Mouse (Mus musculus) lung, postnatal 0 days (tissue): ENCODE measurements around the gene Ccdc47. TPM values are rescaled to one million over a fixed set of nuclear protein-coding genes. Genes with fewer than 3 reads are reported as not detected.
A peak's percentile ranks its signal among the peaks of the same experiment; 100 is the strongest.
"Not testable (repeated sequence)": the region's sequence is repeated elsewhere in the genome, so short reads cannot be mapped to it uniquely, and the experiment has no call there.

Source experiments
- ATAC-seq: fragments of 200-750 bp; cut with Nextera tagmentation; 2 replicates; pipeline ENCODE4 v1.8.0; 2017; ENCODE audit warnings: moderate library complexity
- DNase-seq: peaks from one replicate; pipeline ENCODE4 v3.0.0-alpha.2; 2016; ENCODE audit warnings: low spot score
- H3K27ac ChIP-seq: fragments of 300-500 bp; sonication (generic); 2 replicates; pipeline ENCODE4 v1.5.1; 2014; ENCODE audit warnings: antibody characterized with exemption, mild to moderate bottlenecking, low read length, mixed read lengths
- H3K27me3 ChIP-seq: fragments of 300-500 bp; sonication (generic); replicated peaks from 2 replicates; pipeline ENCODE4 v1.6.1; 2014; ENCODE audit warnings: low read length, mixed read lengths; ENCODE audit not compliant: insufficient read depth
- H3K36me3 ChIP-seq: fragments of 300-500 bp; sonication (generic); 2 replicates; pipeline ENCODE4 v1.6.1; 2014; ENCODE audit warnings: low read length, mixed read lengths; ENCODE audit not compliant: insufficient read depth
- H3K4me1 ChIP-seq: fragments of 300-500 bp; sonication (generic); 2 replicates; pipeline ENCODE4 v1.6.1; 2014; ENCODE audit warnings: antibody characterized with exemption, low read depth, low read length, mixed read lengths; ENCODE audit not compliant: insufficient read depth
- H3K4me2 ChIP-seq: fragments of 300-500 bp; sonication (generic); replicated peaks from 2 replicates; pipeline ENCODE4 v1.6.1; 2014; ENCODE audit warnings: low read depth, mild to moderate bottlenecking, low read length, moderate library complexity, mixed read lengths
- H3K4me3 ChIP-seq: fragments of 300-500 bp; sonication (generic); 2 replicates; pipeline ENCODE4 v1.5.1; 2014; ENCODE audit warnings: low read depth, low read length
- H3K9ac ChIP-seq: fragments of 300-500 bp; sonication (generic); replicated peaks from 2 replicates; pipeline ENCODE4 v1.6.1; 2014; ENCODE audit warnings: low read depth, mild to moderate bottlenecking
- H3K9me3 ChIP-seq: fragments of 300-500 bp; sonication (generic); 2 replicates; pipeline ENCODE4 v1.6.1; 2016; ENCODE audit warnings: low read length, mixed read lengths
- CTCF ChIP-seq: IDR thresholded peaks from 2 replicates; pipeline ENCODE4 v1.5.1; 2016; ENCODE audit warnings: antibody characterized with exemption, mild to moderate bottlenecking
- EP300 ChIP-seq: IDR thresholded peaks from 2 replicates; pipeline ENCODE4 v1.6.1; 2016; ENCODE audit warnings: antibody characterized with exemption, mild to moderate bottlenecking, control low read depth
- WGBS: fragments of 180-500 bp; shearing (Covaris S2); extraction: QIAGEN DNeasy Blood & Tissue Kit; methylation state at CpG from one replicate; pipeline ENCODE4 v1.1.7; 2014; 5-methylcytosine and 5-hydroxymethylcytosine counted together
- polyA plus RNA-seq: library from polyadenylated mRNA; unstranded; fragments of >200 nt; fragmentation: Nextera tagmentation; extraction: Ambion mirVana; gene quantifications from 2 replicates; pipeline ENCODE4 v1.2.1, GENCODE M21; 2015

Ccdc47 gene
- polyA plus RNA-seq, 1 experiment from 2014 or later = 67.7 TPM

DNA sequence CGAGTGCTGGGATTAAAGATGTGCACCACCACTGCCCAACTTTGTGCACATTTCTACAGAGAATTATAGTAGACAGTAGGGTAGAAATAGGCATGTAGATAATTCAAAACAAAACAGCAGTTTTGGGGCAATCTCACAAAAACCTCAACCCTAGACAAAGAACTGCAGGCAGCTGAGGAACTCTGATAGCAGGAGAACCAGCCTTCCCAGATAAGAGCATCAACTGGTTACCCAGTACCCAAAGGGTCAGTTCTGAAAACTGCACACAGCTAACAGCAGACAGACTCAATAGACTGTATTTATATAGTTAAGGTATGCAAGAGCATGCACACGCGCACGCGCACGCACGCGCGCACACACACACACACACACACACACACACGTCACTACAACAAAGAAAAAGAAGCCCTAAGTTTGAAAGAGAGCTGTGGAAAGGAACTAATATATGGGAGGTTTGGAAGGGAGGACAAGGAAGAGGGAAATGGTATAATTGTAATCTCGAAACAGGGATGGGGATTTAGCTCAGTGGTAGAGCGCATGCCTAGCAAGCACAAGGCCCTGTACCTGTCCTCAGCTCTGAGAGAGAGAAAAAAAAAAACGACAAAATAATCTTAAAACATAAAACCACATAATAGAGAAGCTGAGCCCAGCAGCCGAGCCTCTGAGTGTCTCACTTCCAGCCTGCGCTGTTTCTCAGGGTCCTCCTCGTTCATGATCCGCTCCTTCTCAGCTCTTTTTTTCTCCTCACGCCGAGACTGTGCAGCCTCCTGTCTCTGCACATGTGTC lies 14.6 kb downstream of the Ccdc47 start:
- Histone ChIP-seq H3K9ac (no peak overlapping the region), H3K27me3 (no peaks in the 10 kb centered on the region), H3K4me1 (no peaks in the 10 kb centered on the region), H3K36me3 (peaks cover 25% of the 10 kb centered on the region; the same call in 1 of the 2 replicates), H3K9me3 (no peaks in the 10 kb centered on the region), H3K4me2 (no peak overlapping the region), H3K27ac (no peak overlapping the region), H3K4me3 (no peak overlapping the region)
- DNase-seq (no peak), ATAC-seq (no peak)
- TF ChIP-seq EP300 (no peak), CTCF (no peak)
- 87% methylated on average over 19 of the region's 19 CpGs for WGBS

DNA sequence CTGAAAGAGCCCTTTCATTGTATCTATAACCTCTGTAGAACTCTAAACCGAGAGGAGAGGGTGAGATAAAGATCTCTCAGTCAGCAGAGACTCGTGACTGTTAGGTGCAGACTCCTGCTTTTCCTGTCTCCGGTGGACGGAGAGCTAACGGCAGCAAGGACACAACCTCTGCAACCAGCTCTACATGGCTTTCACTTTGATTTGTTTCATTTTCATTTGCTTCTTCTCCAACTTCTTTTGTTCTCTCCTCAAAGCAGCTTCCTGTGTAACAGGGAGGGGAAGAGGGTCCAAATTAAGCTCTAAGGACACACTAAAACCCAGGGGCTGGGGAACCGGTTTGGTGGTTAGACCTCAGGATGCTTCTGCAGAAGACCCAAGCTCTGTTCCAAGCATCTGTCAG lies 15.4 kb downstream of the Ccdc47 start:
- Histone ChIP-seq H3K36me3 (peaks cover 23% of the 10 kb centered on the region; the same call in 1 of the 2 replicates), H3K9me3 (no peaks in the 10 kb centered on the region), H3K4me1 (no peaks in the 10 kb centered on the region), H3K27ac (no peak overlapping the region), H3K9ac (no peak overlapping the region), H3K4me3 (no peak overlapping the region), H3K4me2 (no peak overlapping the region), H3K27me3 (no peaks in the 10 kb centered on the region)
- TF ChIP-seq EP300 (no peak), CTCF (no peak)
- WGBS = 67% methylated on average over 6 of the region's 6 CpGs
- no peak for DNase-seq
- ATAC-seq = no peak

DNA sequence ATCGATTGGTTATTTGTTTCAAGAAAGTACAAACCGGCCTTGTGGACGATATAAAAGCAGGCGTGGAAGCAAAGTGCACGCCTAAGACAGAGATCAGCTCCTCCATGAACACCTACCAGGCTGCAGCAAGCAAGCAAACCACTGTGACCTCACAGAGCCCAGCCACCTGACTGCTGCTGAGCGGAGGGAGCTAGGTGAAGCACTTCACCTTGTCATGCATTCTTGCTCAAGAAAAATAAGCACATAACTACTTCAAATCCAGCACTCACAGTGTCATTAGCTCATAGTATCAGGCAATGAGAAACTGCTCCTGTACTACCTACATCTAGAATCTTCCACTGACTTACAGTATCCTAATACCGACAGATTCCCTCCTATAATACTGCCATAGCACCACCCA lies 16.1 kb downstream of the Ccdc47 start:
- not testable (repeated sequence) for H3K27ac ChIP-seq, H3K4me2 ChIP-seq, H3K9me3 ChIP-seq, H3K27me3 ChIP-seq, H3K4me1 ChIP-seq, H3K4me3 ChIP-seq, H3K9ac ChIP-seq
- ATAC-seq = peak; percentile 70
- peak; percentile 15 for DNase-seq
- WGBS = 91% methylated on average over 7 of the region's 7 CpGs
- H3K36me3 ChIP-seq = peaks cover 23% of the 10 kb centered on the region; the same call in 1 of the 2 replicates

DNA sequence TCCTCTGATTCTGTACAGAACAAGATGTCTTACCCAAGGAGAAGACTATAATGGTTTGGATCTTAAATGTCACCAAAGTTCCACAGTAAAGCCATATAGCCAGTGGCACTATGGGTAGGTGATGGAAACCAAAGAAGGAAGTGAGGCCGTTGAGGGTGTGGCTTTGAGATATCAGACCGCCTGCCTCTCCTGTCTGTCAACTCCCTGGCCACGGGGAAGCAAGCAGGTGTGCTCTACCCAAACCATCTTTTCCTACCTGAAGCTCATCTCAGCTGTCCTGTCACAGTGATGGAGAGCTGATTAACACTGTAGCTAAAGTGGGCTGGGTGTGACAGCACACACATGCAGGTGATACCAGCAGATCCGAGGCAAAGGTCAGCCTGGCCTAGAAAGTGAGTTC lies 17.9 kb downstream of the Ccdc47 start:
- peaks cover 14% of the 10 kb centered on the region; the same call in 1 of the 2 replicates for H3K36me3 ChIP-seq
- TF ChIP-seq EP300 = no peak
- no peak for TF ChIP-seq CTCF
- H3K27me3 ChIP-seq = no peaks in the 10 kb centered on the region
- ATAC-seq (no peak), DNase-seq (no peak)
- H3K9me3 ChIP-seq = no peaks in the 10 kb centered on the region
- H3K4me2 ChIP-seq = no peak overlapping the region
- 79% methylated on average over 4 of the region's 4 CpGs for WGBS
- H3K4me3 ChIP-seq = no peak overlapping the region
- H3K4me1 ChIP-seq = no peaks in the 10 kb centered on the region
- no peak overlapping the region for H3K9ac ChIP-seq
- H3K27ac ChIP-seq = no peak overlapping the region

DNA sequence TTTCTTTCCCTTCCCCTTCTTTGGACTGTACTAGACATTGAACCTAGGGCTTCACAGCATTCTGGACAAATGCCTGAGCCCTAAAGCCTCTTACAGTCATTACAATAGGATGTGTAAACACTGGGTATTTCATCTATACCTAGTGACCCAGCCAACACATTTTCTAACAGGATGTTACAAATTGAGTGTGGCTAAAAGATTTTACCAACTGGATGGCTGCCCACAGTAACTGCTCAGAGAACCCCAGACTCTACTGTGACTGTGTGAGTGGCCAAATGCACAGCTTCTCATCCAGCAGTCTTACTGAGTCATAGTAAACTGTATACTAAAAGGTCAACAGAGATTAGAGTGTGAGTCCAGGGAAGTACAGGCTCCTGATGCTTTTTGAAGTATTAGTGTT lies 20.8 kb downstream of the Ccdc47 start:
- peak; percentile 51 for DNase-seq
- Histone ChIP-seq H3K27ac (peak overlapping the region; percentile 61), H3K4me2 (no peak overlapping the region)

DNA sequence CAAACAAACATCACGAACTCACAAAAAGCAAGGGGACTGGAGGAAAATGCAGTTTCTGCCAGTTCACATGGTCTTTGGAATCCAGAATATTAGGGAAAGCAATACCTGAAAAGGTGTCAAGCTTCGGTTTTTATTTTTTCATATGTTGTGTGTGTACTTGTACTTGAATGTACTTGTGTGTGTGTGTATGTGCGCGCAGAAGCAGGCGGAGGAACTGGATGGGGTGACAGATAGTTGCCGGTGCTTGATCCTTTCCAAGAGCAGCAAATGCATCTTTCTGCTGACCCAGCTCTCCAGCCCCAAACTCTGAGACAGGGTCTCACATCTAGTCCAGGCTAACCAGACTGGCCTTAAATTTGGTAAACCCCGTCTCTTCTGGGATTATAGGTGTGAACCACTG lies 21.3 kb downstream of the Ccdc47 start:
- H3K9ac ChIP-seq = no peak overlapping the region
- ATAC-seq (no peak), DNase-seq (no peak)
- peak overlapping the region; percentile 61 for H3K27ac ChIP-seq
- 80% methylated on average over 7 of the region's 7 CpGs for WGBS
- no peak overlapping the region for H3K4me3 ChIP-seq
- no peaks in the 10 kb centered on the region for H3K9me3 ChIP-seq
- no peak for TF ChIP-seq EP300
- TF ChIP-seq CTCF = no peak
- H3K36me3 ChIP-seq = 0 out of 2 replicates have a peak, but pooled peaks cover 3% of the 10 kb centered on the region
- no peaks in the 10 kb centered on the region for H3K27me3 ChIP-seq
- no peaks in the 10 kb centered on the region for H3K4me1 ChIP-seq
- no peak overlapping the region for H3K4me2 ChIP-seq

More for the DNA sequence above, 20.8 kb downstream of the Ccdc47 start:
- ATAC-seq = no peak
- TF ChIP-seq EP300 = 0 out of 2 replicates have a peak, but pooled peaks have one; percentile 13
- TF ChIP-seq CTCF = no peak
- H3K36me3 ChIP-seq = 0 out of 2 replicates have a peak, but pooled peaks cover 3% of the 10 kb centered on the region
- no peak overlapping the region for H3K9ac ChIP-seq
- no peaks in the 10 kb centered on the region for H3K9me3 ChIP-seq
- H3K4me3 ChIP-seq = no peak overlapping the region
- no peaks in the 10 kb centered on the region for H3K27me3 ChIP-seq
- no peaks in the 10 kb centered on the region for H3K4me1 ChIP-seq
